Mouse (Mus musculus): ENCODE results near the gene Tril.

Tril gene

GRCm38 (mm10) chr6:53820486-53820985 lies at the start of gene Tril:
Gene Tril (minus strand): TSS chr6:53820830.
- in situ Hi-C loops (cut with MboI, MseI): no loop called here

- in situ Hi-C loops (cut with MboI, MseI): no loop called here
Measured at GRCm38 (mm10) chr6:53863011-53863410, 42.4 kb upstream of the Tril start.

GRCm38 (mm10) chr6:53859106-53859505 lies 38.5 kb upstream of the Tril start:
- in situ Hi-C loops (cut with MboI, MseI): no loop called here

GRCm38 (mm10) chr6:53857822-53858221 lies 37.2 kb upstream of the Tril start:
- in situ Hi-C loops (cut with MboI, MseI): no loop called here

- in situ Hi-C loops (cut with MboI, MseI): no loop called here
Measured at GRCm38 (mm10) chr6:53856775-53857174, 36.1 kb upstream of the Tril start.

- in situ Hi-C loops (cut with MboI, MseI): no loop called here
Measured at GRCm38 (mm10) chr6:53854971-53855856, 34.6 kb upstream of the Tril start.

- in situ Hi-C loops (cut with MboI, MseI): no loop called here
Measured at GRCm38 (mm10) chr6:53854226-53854625, 33.6 kb upstream of the Tril start.

- in situ Hi-C loops (cut with MboI, MseI): no loop called here
Measured at GRCm38 (mm10) chr6:53853546-53853945, 32.9 kb upstream of the Tril start.

- in situ Hi-C loops (cut with MboI, MseI): no loop called here
Measured at GRCm38 (mm10) chr6:53844626-53845025, 24.0 kb upstream of the Tril start.

GRCm38 (mm10) chr6:53825213-53825612 lies 4.6 kb upstream of the Tril start:
- in situ Hi-C loops (cut with MboI, MseI): no loop called here

- in situ Hi-C loops (cut with MboI, MseI): no loop called here
Measured at GRCm38 (mm10) chr6:53821041-53821501, 441 bp upstream of the Tril start.

- in situ Hi-C loops (cut with MboI, MseI): no loop called here
Measured at GRCm38 (mm10) chr6:53819761-53820485, 707 bp downstream of the Tril start.

- in situ Hi-C loops (cut with MboI, MseI): no loop called here
Measured at GRCm38 (mm10) chr6:53818732-53819661, 1.6 kb downstream of the Tril start.

- in situ Hi-C loops (cut with MboI, MseI): no loop called here
Measured at GRCm38 (mm10) chr6:53818264-53818731, 2.3 kb downstream of the Tril start.

- in situ Hi-C loops (cut with MboI, MseI): no loop called here
Measured at GRCm38 (mm10) chr6:53817763-53818174, 2.9 kb downstream of the Tril start.

GRCm38 (mm10) chr6:53816661-53817060 lies 4.0 kb downstream of the Tril start:
- in situ Hi-C loops (cut with MboI, MseI): no loop called here

GRCm38 (mm10) chr6:53815691-53816090 lies 4.9 kb downstream of the Tril start:
- in situ Hi-C loops (cut with MboI, MseI): no loop called here

GRCm38 (mm10) chr6:53814214-53814613 lies 6.4 kb downstream of the Tril start:
- in situ Hi-C loops (cut with MboI, MseI): no loop called here

- in situ Hi-C loops (cut with MboI, MseI): no loop called here
Measured at GRCm38 (mm10) chr6:53812242-53812641, 8.4 kb downstream of the Tril start.

GRCm38 (mm10) chr6:53808801-53809200 lies 11.8 kb downstream of the Tril start:
- in situ Hi-C loops (cut with MboI, MseI): no loop called here

- in situ Hi-C loops (cut with MboI, MseI): no loop called here
Measured at GRCm38 (mm10) chr6:53807185-53807584, 13.4 kb downstream of the Tril start.
